Mouse (Mus musculus) intestine, embryonic 16.5 days (tissue): Measurements from ENCODE around the gene Hoxb3. TPM values are rescaled to one million over a fixed set of nuclear protein-coding genes. Genes with fewer than 3 reads are reported as not detected.

Experiments
- ATAC-seq: fragments of 200-750 bp; cut with Nextera tagmentation; 2 replicates; pipeline ENCODE4 v1.8.0; 2017; ENCODE audit warnings: moderate TSS enrichment, moderate library complexity
- H3K27ac ChIP-seq: fragments of 300-500 bp; sonication (generic); 2 replicates; pipeline ENCODE4 v1.5.1; 2014; ENCODE audit warnings: mild to moderate bottlenecking, low read length
- H3K27me3 ChIP-seq: fragments of 300-500 bp; sonication (generic); replicated peaks from 2 replicates; pipeline ENCODE4 v1.6.1; 2014; ENCODE audit warnings: low read length, control low read depth, mixed read lengths; ENCODE audit not compliant: control insufficient read depth, insufficient read depth
- H3K36me3 ChIP-seq: fragments of 300-500 bp; sonication (generic); 2 replicates; pipeline ENCODE4 v1.6.1; 2014; ENCODE audit warnings: low read length, control low read depth; ENCODE audit not compliant: control insufficient read depth, insufficient read depth
- H3K4me1 ChIP-seq: fragments of 300-500 bp; sonication (generic); 2 replicates; pipeline ENCODE4 v1.6.1; 2014; ENCODE audit warnings: low read length, control low read depth, mixed read lengths; ENCODE audit not compliant: control insufficient read depth, insufficient read depth
- H3K4me2 ChIP-seq: fragments of 300-500 bp; sonication (generic); 2 replicates; pipeline ENCODE4 v1.6.1; 2014; ENCODE audit warnings: low read depth, low read length, control low read depth
- H3K4me3 ChIP-seq: fragments of 300-500 bp; sonication (generic); 2 replicates; pipeline ENCODE4 v1.5.1; 2014; ENCODE audit warnings: mild to moderate bottlenecking, low read length
- H3K9ac ChIP-seq: fragments of 300-500 bp; sonication (generic); 2 replicates; pipeline ENCODE4 v1.6.1; 2014; ENCODE audit warnings: low read depth, low read length
- H3K9me3 ChIP-seq: fragments of 300-500 bp; sonication (generic); 2 replicates; pipeline ENCODE4 v1.6.1; 2016; ENCODE audit warnings: low read length, control low read depth; ENCODE audit not compliant: control insufficient read depth
- WGBS: fragments of 180-500 bp; shearing (Covaris S2); extraction: QIAGEN DNeasy Blood & Tissue Kit; methylation state at CpG from one replicate; pipeline ENCODE4 v1.1.7; 2014; 5-methylcytosine and 5-hydroxymethylcytosine counted together
- polyA plus RNA-seq: library from polyadenylated mRNA; unstranded; fragments of >200 nt; fragmentation: Nextera tagmentation; extraction: Ambion mirVana; gene quantifications from 2 replicates; pipeline ENCODE4 v1.2.1, GENCODE M21; 2015

Hoxb3 gene
- polyA plus RNA-seq, 1 experiment from 2014 or later = 1.4 TPM

DNA sequence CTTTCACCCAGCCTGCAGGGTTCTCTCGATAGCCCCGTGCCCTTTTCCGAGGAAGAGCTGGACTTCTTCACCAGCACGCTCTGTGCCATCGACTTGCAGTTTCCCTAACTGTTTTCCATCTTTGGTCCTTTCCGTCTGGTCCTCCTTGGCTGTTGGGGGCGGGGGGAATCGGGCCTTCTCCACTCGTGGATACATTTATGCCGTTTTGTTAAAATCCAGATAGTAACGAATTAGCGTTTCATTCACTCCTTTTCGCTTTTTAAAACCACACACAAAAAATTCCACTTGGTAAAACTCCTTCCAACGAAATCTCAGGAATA lies 30.4 kb downstream of the Hoxb3 start:
- Histone ChIP-seq H3K36me3 (no peaks in the 10 kb centered on the region), H3K27me3 (peaks cover 2% of the 10 kb centered on the region; the same call in 1 of the 2 replicates), H3K9ac (peak overlapping the region; percentile 91), H3K27ac (peak overlapping the region; percentile 97), H3K9me3 (no peaks in the 10 kb centered on the region), H3K4me1 (peaks cover 15% of the 10 kb centered on the region), H3K4me2 (peak overlapping the region; percentile 78), H3K4me3 (peak overlapping the region; percentile 73)
- WGBS = 5% methylated on average over 14 of the region's 14 CpGs
- no peak for ATAC-seq

DNA sequence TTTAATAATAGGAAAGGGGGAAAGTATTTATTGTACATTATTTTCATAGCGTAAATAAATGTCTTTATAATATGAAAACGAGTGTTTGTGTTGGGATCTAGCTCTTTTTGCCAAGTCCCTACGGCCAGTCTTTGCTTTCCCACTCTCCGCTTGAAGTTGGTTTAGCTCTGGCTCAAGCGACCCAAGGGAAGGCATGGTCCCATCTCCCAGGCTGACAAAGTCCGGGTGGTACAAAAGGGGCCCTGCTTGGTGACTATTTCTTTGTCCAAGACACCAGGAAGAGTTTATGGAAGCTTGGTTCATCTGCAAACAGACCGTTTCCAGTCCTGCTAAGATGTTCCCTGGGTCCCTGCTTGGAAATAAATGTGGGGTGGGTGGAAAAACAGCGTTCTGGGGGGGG lies 30.8 kb downstream of the Hoxb3 start:
- WGBS = 16% methylated on average over 8 of the region's 8 CpGs
- ATAC-seq = no peak

GRCm38 (mm10) chr11:96354376-96354775 lies 31.2 kb downstream of the Hoxb3 start:
- Histone ChIP-seq H3K27me3 (peaks cover 2% of the 10 kb centered on the region; the same call in 1 of the 2 replicates), H3K9me3 (no peaks in the 10 kb centered on the region), H3K36me3 (no peaks in the 10 kb centered on the region), H3K4me2 (peak overlapping the region; percentile 78), H3K9ac (peak overlapping the region; percentile 76), H3K4me3 (peak overlapping the region; percentile 51), H3K27ac (peak overlapping the region; percentile 85), H3K4me1 (peaks cover 12% of the 10 kb centered on the region)
- ATAC-seq = no peak
- WGBS = 4% methylated on average over 25 of the region's 25 CpGs

More for the DNA sequence above, 30.8 kb downstream of the Hoxb3 start:
- peak overlapping the region; percentile 78 for H3K4me2 ChIP-seq
- peak overlapping the region; percentile 76 for H3K9ac ChIP-seq
- H3K9me3 ChIP-seq = no peaks in the 10 kb centered on the region
- H3K27me3 ChIP-seq = peaks cover 2% of the 10 kb centered on the region; the same call in 1 of the 2 replicates
- no peaks in the 10 kb centered on the region for H3K36me3 ChIP-seq
- peak overlapping the region; percentile 51 for H3K4me3 ChIP-seq
- H3K4me1 ChIP-seq = peaks cover 13% of the 10 kb centered on the region
- peak overlapping the region; percentile 85 for H3K27ac ChIP-seq

- Histone ChIP-seq H3K4me1 (peaks cover 12% of the 10 kb centered on the region), H3K4me3 (peak overlapping the region; percentile 51), H3K9me3 (no peaks in the 10 kb centered on the region), H3K27me3 (peaks cover 2% of the 10 kb centered on the region; the same call in 1 of the 2 replicates), H3K4me2 (peak overlapping the region; percentile 78), H3K27ac (peak overlapping the region; percentile 85), H3K36me3 (no peaks in the 10 kb centered on the region), H3K9ac (peak overlapping the region; percentile 76)
- 12% methylated on average over 9 of the region's 9 CpGs for WGBS
- no peak for ATAC-seq
Observed at GRCm38 (mm10) chr11:96354801-96355311, 31.7 kb downstream of the Hoxb3 start.

- H3K27me3 ChIP-seq = no peaks in the 10 kb centered on the region; the same call in 1 of the 2 replicates
- 11% methylated on average over 5 of the region's 5 CpGs for WGBS
- H3K36me3 ChIP-seq = no peaks in the 10 kb centered on the region
- H3K4me2 ChIP-seq = no peak overlapping the region
- no peak for ATAC-seq
- H3K4me1 ChIP-seq = peaks cover 3% of the 10 kb centered on the region
- no peaks in the 10 kb centered on the region for H3K9me3 ChIP-seq
- no peak overlapping the region for H3K9ac ChIP-seq
- no peak overlapping the region for H3K4me3 ChIP-seq
- H3K27ac ChIP-seq = no peak overlapping the region
Observed at GRCm38 (mm10) chr11:96363807-96364206, 40.7 kb downstream of the Hoxb3 start.

DNA sequence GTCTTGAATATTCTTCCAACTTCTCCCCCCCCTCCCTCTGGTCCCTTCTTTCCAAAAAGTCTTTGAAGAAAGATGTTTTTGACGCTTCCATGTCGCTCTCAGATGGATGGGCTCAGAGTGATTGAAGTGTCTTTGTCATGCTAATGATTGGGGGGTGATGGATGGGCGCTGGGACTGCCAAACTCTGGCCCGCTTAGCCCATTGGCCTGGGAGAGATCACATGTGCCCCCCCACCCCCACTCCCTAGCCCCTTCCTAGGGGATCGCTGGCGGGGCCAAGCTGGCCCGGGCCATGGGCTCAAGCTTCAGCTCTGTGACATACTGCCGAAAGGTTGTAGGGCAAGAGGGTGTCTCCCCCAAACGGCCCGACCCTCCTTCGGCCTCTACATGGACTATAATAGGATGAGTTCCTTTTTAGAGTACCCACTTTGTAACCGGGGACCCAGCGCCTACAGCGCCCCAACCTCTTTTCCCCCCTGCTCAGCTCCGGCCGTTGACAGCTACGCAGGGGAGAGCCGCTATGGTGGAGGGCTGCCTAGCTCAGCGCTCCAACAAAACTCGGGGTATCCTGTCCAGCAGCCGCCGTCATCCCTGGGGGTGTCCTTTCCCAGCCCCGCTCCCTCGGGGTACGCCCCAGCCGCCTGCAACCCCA lies 42.4 kb downstream of the Hoxb3 start, which contains the start of gene Hoxb1:
Hoxb1 (plus strand) TSS at position 312 of the 651 bp plus-strand sequence.
- H3K4me1 ChIP-seq = peaks cover 3% of the 10 kb centered on the region
- H3K27me3 ChIP-seq = no peaks in the 10 kb centered on the region; the same call in 1 of the 2 replicates
- H3K36me3 ChIP-seq = no peaks in the 10 kb centered on the region
- H3K9me3 ChIP-seq = no peaks in the 10 kb centered on the region
- no peak within 1 kb of the TSS for H3K9ac ChIP-seq
- H3K4me3 ChIP-seq = peak within 1 kb of the TSS; percentile 7; the same call in 1 of the 2 replicates
- no peak for ATAC-seq
- H3K4me2 ChIP-seq = peak within 1 kb of the TSS; percentile 36; the same call in 1 of the 2 replicates
- no peak within 1 kb of the TSS for H3K27ac ChIP-seq
- WGBS = 37% methylated on average over 26 of the region's 26 CpGs

- Histone ChIP-seq H3K4me3 (peak overlapping the region; percentile 7; the same call in 1 of the 2 replicates), H3K9me3 (no peaks in the 10 kb centered on the region), H3K4me2 (peak overlapping the region; percentile 36; the same call in 1 of the 2 replicates), H3K4me1 (peaks cover 3% of the 10 kb centered on the region), H3K27me3 (no peaks in the 10 kb centered on the region; the same call in 1 of the 2 replicates), H3K9ac (no peak overlapping the region), H3K36me3 (no peaks in the 10 kb centered on the region), H3K27ac (no peak overlapping the region)
- no peak for ATAC-seq
- WGBS = 16% methylated on average over 47 of the region's 47 CpGs
Observed at GRCm38 (mm10) chr11:96366092-96367041, 43.2 kb downstream of the Hoxb3 start.

DNA sequence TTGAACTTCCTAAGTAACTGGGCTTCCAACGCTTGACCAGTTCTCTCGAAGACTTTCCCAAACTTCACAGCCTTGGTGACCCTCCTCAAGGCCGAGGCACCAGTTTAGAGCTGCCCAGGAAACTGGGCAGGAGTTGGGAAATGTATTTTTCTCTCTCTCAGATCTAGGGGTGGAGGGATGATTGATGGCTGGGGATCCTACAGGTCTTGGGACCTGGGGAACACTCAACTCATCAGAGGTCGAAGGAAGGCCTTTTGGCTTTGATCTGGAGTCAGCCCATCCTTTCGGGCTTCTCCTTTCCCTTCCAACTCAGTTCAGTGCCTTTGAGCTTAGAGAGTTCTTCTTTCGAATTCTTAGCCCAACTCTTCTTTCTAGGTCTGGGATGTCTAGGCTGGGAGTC lies 44.0 kb downstream of the Hoxb3 start:
- Histone ChIP-seq H3K9me3 (no peaks in the 10 kb centered on the region), H3K4me1 (peaks cover 5% of the 10 kb centered on the region), H3K9ac (no peak overlapping the region), H3K27ac (no peak overlapping the region), H3K4me2 (no peak overlapping the region), H3K36me3 (no peaks in the 10 kb centered on the region), H3K4me3 (no peak overlapping the region), H3K27me3 (no peaks in the 10 kb centered on the region; the same call in 1 of the 2 replicates)
- 62% methylated on average over 6 of the region's 6 CpGs for WGBS
- ATAC-seq = no peak

DNA sequence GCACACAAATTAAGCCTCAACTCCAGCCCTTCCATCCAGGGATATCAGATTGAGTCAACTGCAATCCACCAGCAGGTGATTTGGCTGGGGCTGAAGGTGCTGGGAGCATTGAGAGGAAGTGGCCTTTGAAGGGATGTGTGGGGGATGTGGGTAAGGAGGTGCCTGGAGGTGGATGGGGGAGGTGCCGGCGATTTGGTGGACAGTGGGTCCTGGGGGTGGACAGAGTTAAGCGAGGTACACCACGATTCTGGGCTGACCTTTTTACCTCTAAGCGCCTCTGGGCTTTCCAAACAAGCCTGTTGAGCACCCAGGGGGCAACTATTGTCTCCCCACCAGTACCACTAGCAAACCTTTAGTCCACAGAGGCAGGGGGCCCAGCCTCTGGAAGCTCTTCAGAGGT lies 45.6 kb downstream of the Hoxb3 start:
- WGBS = 47% methylated on average over 5 of the region's 5 CpGs
- no peaks in the 10 kb centered on the region; the same call in 1 of the 2 replicates for H3K27me3 ChIP-seq
- ATAC-seq = no peak

More for the DNA sequence above, 45.6 kb downstream of the Hoxb3 start:
- no peak overlapping the region for H3K4me3 ChIP-seq
- H3K27ac ChIP-seq = no peak overlapping the region
- peaks cover 10% of the 10 kb centered on the region for H3K4me1 ChIP-seq
- no peaks in the 10 kb centered on the region for H3K36me3 ChIP-seq
- no peak overlapping the region for H3K4me2 ChIP-seq
- H3K9me3 ChIP-seq = no peaks in the 10 kb centered on the region
- no peak overlapping the region for H3K9ac ChIP-seq
